Mouse (Mus musculus) bone marrow macrophage, adult 2 months (primary cell): ENCODE measurements around the gene Foxn3. TPM values are rescaled to one million over a fixed set of nuclear protein-coding genes. Genes with fewer than 3 reads are reported as not detected.

ENCODE experiments used
- H3K27ac ChIP-seq: 2 replicates; pipeline ENCODE4 v1.5.1; 2012; ENCODE audit warnings: low read depth, low read length; ENCODE audit not compliant: insufficient read depth
- H3K4me1 ChIP-seq: 2 replicates; pipeline ENCODE4 v1.6.1; 2012; ENCODE audit warnings: low read length; ENCODE audit not compliant: control insufficient read depth, insufficient read depth
- H3K4me3 ChIP-seq: 2 replicates; pipeline ENCODE4 v1.5.1; 2012; ENCODE audit warnings: mild to moderate bottlenecking, low read length, moderate library complexity; ENCODE audit not compliant: insufficient read depth
- CTCF ChIP-seq: IDR thresholded peaks from 2 replicates; pipeline ENCODE4 v1.5.1; 2012; ENCODE audit warnings: low read depth, mild to moderate bottlenecking, low read length, moderate library complexity
- POLR2A ChIP-seq: IDR thresholded peaks from 2 replicates; pipeline ENCODE4 v1.6.1; 2012; ENCODE audit warnings: mild to moderate bottlenecking, low read depth, low read length, borderline replicate concordance
- polyA plus RNA-seq: library from polyadenylated mRNA; stranded (reverse); fragments of >200 nt; gene quantifications from 2 replicates; pipeline ENCODE4 v1.2.4, GENCODE M21; 2012; ENCODE audit not compliant: missing spikeins, insufficient read depth, insufficient read length

The Foxn3 gene
- polyA plus RNA-seq, 1 experiment: 27.7 TPM

- Histone ChIP-seq H3K4me3 (no peak overlapping the region), H3K27ac (no peak overlapping the region), H3K4me1 (peaks cover 18% of the 10 kb centered on the region)
- TF ChIP-seq CTCF (no peak), POLR2A (no peak)
These were observed 318.7 kb downstream of the Foxn3 start for GRCm38 (mm10) chr12:99244673-99245072.

GRCm38 (mm10) chr12:99244264-99244663 is 319.1 kb downstream of the Foxn3 start:
- peaks cover 22% of the 10 kb centered on the region for H3K4me1 ChIP-seq
- H3K27ac ChIP-seq: no peak overlapping the region
- H3K4me3 ChIP-seq: no peak overlapping the region
- TF ChIP-seq POLR2A: no peak
- no peak for TF ChIP-seq CTCF

- H3K4me1 ChIP-seq: peaks cover 22% of the 10 kb centered on the region
- H3K4me3 ChIP-seq: no peak overlapping the region
- no peak overlapping the region for H3K27ac ChIP-seq
- no peak for TF ChIP-seq POLR2A
- TF ChIP-seq CTCF: no peak
These were observed 320.1 kb downstream of the Foxn3 start for GRCm38 (mm10) chr12:99243316-99243715.

GRCm38 (mm10) chr12:99240185-99240726 is 323.1 kb downstream of the Foxn3 start:
- Histone ChIP-seq H3K27ac (no peak overlapping the region; the same call in 1 of the 2 replicates), H3K4me1 (peaks cover 19% of the 10 kb centered on the region), H3K4me3 (no peak overlapping the region)
- no peak for TF ChIP-seq POLR2A
- no peak for TF ChIP-seq CTCF

- peaks cover 19% of the 10 kb centered on the region for H3K4me1 ChIP-seq
- TF ChIP-seq CTCF (no peak), POLR2A (no peak)
- H3K27ac ChIP-seq: no peak overlapping the region
- no peak overlapping the region for H3K4me3 ChIP-seq
These were observed 323.6 kb downstream of the Foxn3 start for GRCm38 (mm10) chr12:99239735-99240134.

- TF ChIP-seq CTCF: no peak
- no peak overlapping the region for H3K27ac ChIP-seq
- no peak overlapping the region for H3K4me3 ChIP-seq
- H3K4me1 ChIP-seq: peaks cover 12% of the 10 kb centered on the region
These were observed 325.9 kb downstream of the Foxn3 start for GRCm38 (mm10) chr12:99237497-99237896.

GRCm38 (mm10) chr12:99234346-99234745 is 329.0 kb downstream of the Foxn3 start:
- Histone ChIP-seq H3K27ac (no peak overlapping the region), H3K4me1 (peaks cover 8% of the 10 kb centered on the region), H3K4me3 (no peak overlapping the region)
- no peak for TF ChIP-seq CTCF
- TF ChIP-seq POLR2A: no peak

GRCm38 (mm10) chr12:99233386-99233785 is 330.0 kb downstream of the Foxn3 start:
- no peak overlapping the region for H3K4me3 ChIP-seq
- peaks cover 8% of the 10 kb centered on the region for H3K4me1 ChIP-seq
- TF ChIP-seq CTCF: no peak
- no peak for TF ChIP-seq POLR2A
- H3K27ac ChIP-seq: no peak overlapping the region

- TF ChIP-seq CTCF: no peak
- no peak for TF ChIP-seq POLR2A
- Histone ChIP-seq H3K27ac (no peak overlapping the region), H3K4me3 (no peak overlapping the region), H3K4me1 (peaks cover 8% of the 10 kb centered on the region)
These were observed 330.9 kb downstream of the Foxn3 start for GRCm38 (mm10) chr12:99232478-99232877.

- no peak for TF ChIP-seq CTCF
- no peak for TF ChIP-seq POLR2A
- H3K4me1 ChIP-seq: peaks cover 11% of the 10 kb centered on the region
- H3K4me3 ChIP-seq: no peak overlapping the region
- H3K27ac ChIP-seq: no peak overlapping the region
These were observed 332.1 kb downstream of the Foxn3 start for GRCm38 (mm10) chr12:99231321-99231720.

GRCm38 (mm10) chr12:99230783-99231048 is 332.7 kb downstream of the Foxn3 start:
- Histone ChIP-seq H3K4me3 (no peak overlapping the region), H3K4me1 (peaks cover 17% of the 10 kb centered on the region), H3K27ac (no peak overlapping the region)
- TF ChIP-seq CTCF: no peak
- no peak for TF ChIP-seq POLR2A
